Mouse (Mus musculus) lung, adult 2 months (tissue): ENCODE results near the gene Sytl4. TPM values are rescaled to one million over a fixed set of nuclear protein-coding genes. Genes with fewer than 3 reads are reported as not detected.

ENCODE experiments used
- DNase-seq: peaks from one replicate; pipeline ENCODE4 v3.0.0; 2022
- H3K4me1 ChIP-seq: fragments of 200-500 bp; 2 replicates; pipeline ENCODE4 v1.6.1; 2011; ENCODE audit warnings: low read length; ENCODE audit not compliant: control insufficient read depth, insufficient read depth
- H3K4me3 ChIP-seq: fragments of 200-500 bp; replicated peaks from 2 replicates; pipeline ENCODE3; 2011; ENCODE audit warnings: low read depth, mild to moderate bottlenecking, control low read depth, low read length; ENCODE audit errors: extremely low read depth
- CTCF ChIP-seq: fragments of 200-500 bp; IDR thresholded peaks from 2 replicates; pipeline ENCODE4 v1.5.1; 2011; ENCODE audit warnings: mild to moderate bottlenecking, low read length, control low read depth; ENCODE audit not compliant: insufficient read depth
- POLR2A ChIP-seq: fragments of 200-500 bp; IDR thresholded peaks from 2 replicates; pipeline ENCODE4 v1.6.1; 2011; ENCODE audit warnings: low read depth, mild to moderate bottlenecking, control low read depth, low read length, borderline replicate concordance; ENCODE audit errors: extremely low read depth
- WGBS: fragments of 180-500 bp; shearing (Covaris S2); methylation state at CpG from one replicate; pipeline ENCODE4 v1.1.7; 2018; 5-methylcytosine and 5-hydroxymethylcytosine counted together
- polyA plus RNA-seq: library from polyadenylated mRNA; depleted of rRNA; stranded (reverse); fragments of >200 nt; gene quantifications from 2 replicates; pipeline ENCODE4 v1.2.3, GENCODE M21; 2012; rRNA removed

Sytl4 gene
- polyA plus RNA-seq, 1 experiment = 1.8 TPM

DNA sequence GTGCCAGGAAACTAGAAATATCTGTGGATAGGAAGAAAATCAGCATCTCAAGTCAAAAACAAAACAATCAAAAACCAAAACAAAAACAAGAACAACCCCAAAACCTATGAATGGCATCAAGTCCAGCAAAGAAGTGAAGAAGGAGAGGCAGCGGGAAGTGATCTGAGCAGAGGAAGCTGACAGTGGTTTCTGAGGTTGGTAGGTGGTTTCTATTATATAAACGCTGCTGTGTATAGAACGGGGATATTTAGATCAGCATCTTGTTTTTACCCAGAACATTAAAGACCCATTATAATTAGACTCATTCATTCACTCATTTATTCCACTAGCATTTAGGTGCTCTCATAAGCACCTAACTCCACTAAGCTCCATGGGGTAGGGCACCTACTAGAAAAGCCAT lies 94.3 kb downstream of the Sytl4 start:
- TF ChIP-seq POLR2A = no peak
- TF ChIP-seq CTCF = no peak
- no peak for DNase-seq
- no peaks in the 10 kb centered on the region for H3K4me1 ChIP-seq
- no peak overlapping the region for H3K4me3 ChIP-seq
- WGBS = 81% methylated on average over 3 of the region's 3 CpGs

Other genes with a start within 250 kb of the Sytl4 start
- gene Tnmd, start 130.8 kb downstream of the Sytl4 start, polyA plus RNA-seq = 0.08 TPM in 1 of 2 replicates, not detected in the other
- 3.4 and 6.6 TPM in 2 replicates for gene Tspan6, start 83.4 kb downstream of the Sytl4 start, polyA plus RNA-seq
- 6.1 and 9.4 TPM in 2 replicates for gene Srpx2, start 73.4 kb downstream of the Sytl4 start, polyA plus RNA-seq
- gene Cstf2, start 77.4 kb upstream of the Sytl4 start, polyA plus RNA-seq = 10.2 and 12.3 TPM in 2 replicates
- 0.69 and 4.6 TPM in 2 replicates for gene Xkrx, start 180.3 kb upstream of the Sytl4 start, polyA plus RNA-seq
- not detected in 2 replicates for gene Arl13a, start 205.7 kb upstream of the Sytl4 start, polyA plus RNA-seq
- 0.15 and 0.23 TPM in 2 replicates for gene Nox1, start 240.1 kb upstream of the Sytl4 start, polyA plus RNA-seq